Mouse (Mus musculus) embryonic facial prominence, embryonic 14.5 days (tissue): ENCODE data around the gene Ret. TPM values are rescaled to one million over a fixed set of nuclear protein-coding genes. Genes with fewer than 3 reads are reported as not detected.

Experiments
- ATAC-seq: fragments of 200-750 bp; cut with Nextera tagmentation; 2 replicates; pipeline ENCODE4 v1.8.0; 2017; ENCODE audit warnings: low read depth, moderate number of reproducible peaks, moderate TSS enrichment
- DNase-seq: peaks from one replicate; pipeline ENCODE4 v3.0.0-alpha.2; 2015; ENCODE audit warnings: low spot score
- H3K27ac ChIP-seq: fragments of 300-500 bp; sonication (generic); replicated peaks from 2 replicates; pipeline ENCODE4 v1.5.1; 2014; ENCODE audit warnings: low read depth, mild to moderate bottlenecking, low read length, moderate library complexity
- H3K27me3 ChIP-seq: fragments of 300-500 bp; sonication (generic); replicated peaks from 2 replicates; pipeline ENCODE4 v1.6.1; 2014; ENCODE audit warnings: low read length; ENCODE audit not compliant: control insufficient read depth, insufficient read depth
- H3K36me3 ChIP-seq: fragments of 300-500 bp; sonication (generic); 2 replicates; pipeline ENCODE4 v1.6.1; 2014; ENCODE audit warnings: low read length, mixed read lengths; ENCODE audit not compliant: control insufficient read depth, insufficient read depth
- H3K4me1 ChIP-seq: fragments of 300-500 bp; sonication (generic); 2 replicates; pipeline ENCODE4 v1.6.1; 2014; ENCODE audit warnings: antibody characterized with exemption, low read length; ENCODE audit not compliant: control insufficient read depth, insufficient read depth
- H3K4me2 ChIP-seq: fragments of 300-500 bp; sonication (generic); 2 replicates; pipeline ENCODE4 v1.6.1; 2014; ENCODE audit warnings: low read depth, mild to moderate bottlenecking, low read length, moderate library complexity, mixed read lengths
- H3K4me3 ChIP-seq: fragments of 300-500 bp; sonication (generic); 2 replicates; pipeline ENCODE4 v1.5.1; 2014; ENCODE audit warnings: low read depth, mild to moderate bottlenecking, low read length
- H3K9ac ChIP-seq: fragments of 300-500 bp; sonication (generic); 2 replicates; pipeline ENCODE4 v1.6.1; 2014; ENCODE audit warnings: low read depth, mild to moderate bottlenecking, low read length, moderate library complexity, mixed read lengths
- H3K9me3 ChIP-seq: fragments of 300-500 bp; sonication (generic); 2 replicates; pipeline ENCODE4 v1.6.1; 2016; ENCODE audit warnings: low read length; ENCODE audit not compliant: control insufficient read depth
- WGBS: fragments of 180-500 bp; shearing (Covaris S2); extraction: QIAGEN DNeasy Blood & Tissue Kit; methylation state at CpG from one replicate; pipeline ENCODE4 v1.1.7; 2014; 5-methylcytosine and 5-hydroxymethylcytosine counted together
- polyA plus RNA-seq: library from polyadenylated mRNA; unstranded; fragments of >200 nt; fragmentation: Nextera tagmentation; extraction: Ambion mirVana; gene quantifications from 2 replicates; pipeline ENCODE4 v1.2.1, GENCODE M21; 2014

Gene Ret
- polyA plus RNA-seq, 1 experiment from 2014 or later: 7.4 TPM

DNA sequence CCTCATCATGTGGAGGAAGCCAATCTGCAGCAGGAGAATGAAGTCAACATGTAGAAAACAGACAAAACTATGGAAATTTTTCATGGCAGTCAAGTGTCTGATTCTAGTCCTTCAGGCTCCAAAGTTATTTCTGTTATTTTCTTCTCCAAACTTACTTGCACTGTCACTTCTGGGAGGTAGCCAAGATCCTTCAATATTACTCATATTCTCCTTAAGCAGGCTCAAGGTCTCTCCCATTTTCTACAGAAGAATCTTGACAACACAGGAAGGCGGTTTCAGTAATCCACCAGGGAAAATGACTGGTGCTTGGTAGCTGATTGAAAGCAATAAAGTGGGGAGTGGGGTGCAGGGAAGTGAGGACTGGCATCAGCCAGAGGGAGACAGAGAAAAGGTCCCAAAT lies 74.8 kb downstream of the Ret start:
- H3K27ac ChIP-seq: no peak overlapping the region
- 82% methylated on average over 1 of the region's 1 CpGs for WGBS

DNA sequence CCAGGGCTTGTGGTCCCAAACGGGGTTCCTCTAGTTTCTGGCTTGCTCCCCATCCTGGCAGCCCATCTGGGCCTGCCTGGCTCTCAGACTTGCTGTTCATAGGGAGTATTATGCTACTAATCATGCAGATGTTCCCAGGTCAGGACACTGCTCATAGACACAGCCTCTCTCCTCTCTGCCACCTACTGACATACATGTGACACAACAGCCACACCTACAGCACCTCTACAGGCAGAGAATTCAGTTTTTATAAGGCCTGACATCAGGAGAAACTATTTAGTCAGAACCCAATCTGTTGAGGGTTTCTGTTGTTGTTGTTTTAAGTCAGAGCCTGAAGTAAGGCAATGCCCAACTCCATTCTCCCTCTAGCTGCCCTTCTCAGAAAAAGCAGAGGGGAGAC lies 85.7 kb downstream of the Ret start:
- Histone ChIP-seq H3K9ac (no peak overlapping the region), H3K9me3 (no peaks in the 10 kb centered on the region), H3K4me1 (no peaks in the 10 kb centered on the region), H3K27me3 (no peaks in the 10 kb centered on the region), H3K36me3 (peaks cover 21% of the 10 kb centered on the region; the same call in 1 of the 2 replicates), H3K27ac (no peak overlapping the region), H3K4me3 (no peak overlapping the region), H3K4me2 (no peak overlapping the region)
- DNase-seq (no peak), ATAC-seq (no peak)
- WGBS: 75% methylated on average over 1 of the region's 1 CpGs

More for the DNA sequence above, 74.8 kb downstream of the Ret start:
- H3K4me2 ChIP-seq: no peak overlapping the region
- H3K9ac ChIP-seq: no peak overlapping the region
- H3K27me3 ChIP-seq: no peaks in the 10 kb centered on the region
- no peak overlapping the region for H3K4me3 ChIP-seq
- H3K4me1 ChIP-seq: no peaks in the 10 kb centered on the region
- H3K36me3 ChIP-seq: peaks cover 34% of the 10 kb centered on the region
- DNase-seq (no peak), ATAC-seq (no peak)
- no peaks in the 10 kb centered on the region for H3K9me3 ChIP-seq

Other genes starting within 250 kb of the Ret start
- gene Rasgef1a, start 186.3 kb downstream of the Ret start, polyA plus RNA-seq: 0.21 and 0.49 TPM in 2 replicates
- 21.2 and 22.6 TPM in 2 replicates for gene Csgalnact2, start 58.6 kb downstream of the Ret start, polyA plus RNA-seq
- gene Bms1, start 221.8 kb upstream of the Ret start, polyA plus RNA-seq: 29.6 and 32.7 TPM in 2 replicates